Mouse (Mus musculus) Patski (cell line): ENCODE results near the gene Wwc2. TPM values are rescaled to one million over a fixed set of nuclear protein-coding genes. Genes with fewer than 3 reads are reported as not detected.

Experiments used
- ATAC-seq: fragments of 100-300 bp; one replicate; pipeline ENCODE4 v1.8.0; 2021
- CTCF ChIA-PET: fragments of 350-600 bp; sonication (Branson Sonifier 250); formaldehyde crosslinking; loops from one replicate; lab custom pipeline; 2022; ENCODE audit warnings: inconsistent platforms; lab: Charles Lee
- POLR2A ChIA-PET: fragments of 350-600 bp; sonication (Branson Sonifier 250); formaldehyde crosslinking; loops from one replicate; lab custom pipeline; 2022; ENCODE audit warnings: antibody characterized with exemption, inconsistent platforms; lab: Charles Lee
- DNase-seq: peaks from one replicate; pipeline ENCODE4 v3.0.0-alpha.2; 2011; ENCODE audit warnings: low read depth, low spot score
- H3K27me3 ChIP-seq: fragments of 371-371 bp; one replicate; pipeline ENCODE4 v1.5.1; 2021
- CTCF ChIP-seq: fragments of 100-300 bp; IDR thresholded peaks from one replicate; pipeline ENCODE4 v1.5.1; 2021
- in situ Hi-C: fragments of 300-500 bp; cut with MboI; formaldehyde crosslinking; loops from 3 replicates; pipeline ENCODE4 v1.11.1; 2018; ENCODE audit warnings: low pct_unique_long_range_greater_than_20kb, mixed read lengths
- polyA plus RNA-seq: library from polyadenylated mRNA; unstranded; gene quantifications from one replicate; pipeline ENCODE4 v1.2.3, GENCODE M21; 2021

Wwc2 gene
- polyA plus RNA-seq, result 62.1 TPM

GRCm38 (mm10) chr8:47990911-47991820 lies at the start of gene Wwc2:
TSS of gene Wwc2 (minus strand) at chr8:47990924.
- peak; percentile 62 for ATAC-seq
- no peak for TF ChIP-seq CTCF
- ChIA-PET CTCF (interaction anchor here (0.6 to 2.0 kb wide), 4 partner anchors 25 to 124 kb away, joined by 3 to 8 read pairs (median 4); no protein-coding TSS in a partner anchor), POLR2A (interaction anchor here (0.8 to 3.5 kb wide), 7 partner anchors 11 to 405 kb away, joined by 3 to 15 read pairs (median 4); no protein-coding TSS in a partner anchor)
- in situ Hi-C loops, result loop anchor here (10.0 kb wide), 1 partner anchor 56 kb away; no protein-coding TSS in a partner anchor
- DNase-seq, result no peak
- H3K27me3 ChIP-seq, result no peaks in the 10 kb centered on the region

GRCm38 (mm10) chr8:48038261-48038934 lies 47.7 kb upstream of the Wwc2 start:
- ChIA-PET CTCF (no interaction called here), POLR2A (no interaction called here)
- no peak for TF ChIP-seq CTCF
- H3K27me3 ChIP-seq, result peaks cover 7% of the 10 kb centered on the region
- DNase-seq, result no peak
- no peak for ATAC-seq
- in situ Hi-C loops, result no loop called here

GRCm38 (mm10) chr8:48032046-48032445 lies 41.3 kb upstream of the Wwc2 start:
- DNase-seq (no peak), ATAC-seq (no peak)
- in situ Hi-C loops, result no loop called here
- ChIA-PET CTCF (interaction anchor here (0.9 kb wide), 1 partner anchor 13 kb away, joined by 3 read pairs; no protein-coding TSS in a partner anchor), POLR2A (no interaction called here)
- peaks cover 14% of the 10 kb centered on the region for H3K27me3 ChIP-seq
- no peak for TF ChIP-seq CTCF

- H3K27me3 ChIP-seq, result peaks cover 10% of the 10 kb centered on the region
- ChIA-PET POLR2A (no interaction called here), CTCF (no interaction called here)
- DNase-seq (no peak), ATAC-seq (no peak)
- in situ Hi-C loops, result no loop called here
- no peak for TF ChIP-seq CTCF
Measured at GRCm38 (mm10) chr8:48030667-48031066, 39.9 kb upstream of the Wwc2 start.

GRCm38 (mm10) chr8:48026796-48027195 lies 36.1 kb upstream of the Wwc2 start:
- ATAC-seq, result no peak
- in situ Hi-C loops, result no loop called here
- DNase-seq, result no peak

GRCm38 (mm10) chr8:48023206-48023605 lies 32.5 kb upstream of the Wwc2 start:
- POLR2A ChIA-PET, result no interaction called here
- DNase-seq (no peak), ATAC-seq (no peak)
- in situ Hi-C loops, result no loop called here
- peak; percentile 44 for TF ChIP-seq CTCF
- peaks cover 6% of the 10 kb centered on the region for H3K27me3 ChIP-seq
- CTCF ChIA-PET, result no interaction called here

More at GRCm38 (mm10) chr8:48026796-48027195, 36.1 kb upstream of the Wwc2 start:
- CTCF ChIA-PET, result interaction anchor here (1.5 kb wide), 1 partner anchor 10 kb away, joined by 6 read pairs; no protein-coding TSS in a partner anchor
- POLR2A ChIA-PET, result no interaction called here
- peaks cover 10% of the 10 kb centered on the region for H3K27me3 ChIP-seq
- no peak for TF ChIP-seq CTCF

GRCm38 (mm10) chr8:48019737-48020136 lies 29.0 kb upstream of the Wwc2 start:
- no peak for ATAC-seq
- CTCF ChIA-PET, result no interaction called here
- POLR2A ChIA-PET, result no interaction called here
- no peak for TF ChIP-seq CTCF
- DNase-seq, result no peak
- no peaks in the 10 kb centered on the region for H3K27me3 ChIP-seq
- in situ Hi-C loops, result loop anchor here (5.0 to 10.0 kb wide), 3 partner anchors 87 to 275 kb away; no protein-coding TSS in a partner anchor

- DNase-seq (no peak), ATAC-seq (peak; percentile 71)
- in situ Hi-C loops, result loop anchor here (5.0 to 10.0 kb wide), 3 partner anchors 84 to 272 kb away; no protein-coding TSS in a partner anchor
- peak; percentile 95 for TF ChIP-seq CTCF
- ChIA-PET CTCF (interaction anchor here (0.6 to 3.7 kb wide), 26 partner anchors 9 to 165 kb away, joined by 3 to 40 read pairs (median 4); no protein-coding TSS in a partner anchor), POLR2A (interaction anchor here (0.7 to 1.7 kb wide), 3 partner anchors 22 to 76 kb away, joined by 3 to 4 read pairs (median 4); no protein-coding TSS in a partner anchor)
- no peaks in the 10 kb centered on the region for H3K27me3 ChIP-seq
Measured at GRCm38 (mm10) chr8:48016538-48016937, 25.8 kb upstream of the Wwc2 start.

- in situ Hi-C loops, result loop anchor here (10.0 kb wide), 1 partner anchor 270 kb away; no protein-coding TSS in a partner anchor
- ChIA-PET CTCF (interaction anchor here (3.6 kb wide), 1 partner anchor 19 kb away, joined by 17 read pairs; no protein-coding TSS in a partner anchor), POLR2A (no interaction called here)
- ATAC-seq, result no peak
- no peak for TF ChIP-seq CTCF
- no peak for DNase-seq
- H3K27me3 ChIP-seq, result no peaks in the 10 kb centered on the region
Measured at GRCm38 (mm10) chr8:48014386-48014785, 23.7 kb upstream of the Wwc2 start.

- DNase-seq (no peak), ATAC-seq (no peak)
- in situ Hi-C loops, result loop anchor here (10.0 kb wide), 1 partner anchor 268 kb away; no protein-coding TSS in a partner anchor
- TF ChIP-seq CTCF, result no peak
- no peaks in the 10 kb centered on the region for H3K27me3 ChIP-seq
- CTCF ChIA-PET, result interaction anchor here (2.7 kb wide), 1 partner anchor 141 kb away, joined by 10 read pairs; no protein-coding TSS in a partner anchor
- POLR2A ChIA-PET, result no interaction called here
Measured at GRCm38 (mm10) chr8:48013281-48013680, 22.6 kb upstream of the Wwc2 start.
